Mouse (Mus musculus) kidney, postnatal 4 days (tissue): ENCODE results near the gene Ctu1.
"Not testable (repeated sequence)": the region's sequence is repeated elsewhere in the genome, so short reads cannot be mapped to it uniquely, and the experiment has no call there.

ENCODE experiments used
- DNase-seq, 2 experiments: peaks; one replicate each; pipeline ENCODE4 v3.0.0; 2021; ENCODE audit warnings: mixed read lengths in 2 of 2

The Ctu1 gene

DNA sequence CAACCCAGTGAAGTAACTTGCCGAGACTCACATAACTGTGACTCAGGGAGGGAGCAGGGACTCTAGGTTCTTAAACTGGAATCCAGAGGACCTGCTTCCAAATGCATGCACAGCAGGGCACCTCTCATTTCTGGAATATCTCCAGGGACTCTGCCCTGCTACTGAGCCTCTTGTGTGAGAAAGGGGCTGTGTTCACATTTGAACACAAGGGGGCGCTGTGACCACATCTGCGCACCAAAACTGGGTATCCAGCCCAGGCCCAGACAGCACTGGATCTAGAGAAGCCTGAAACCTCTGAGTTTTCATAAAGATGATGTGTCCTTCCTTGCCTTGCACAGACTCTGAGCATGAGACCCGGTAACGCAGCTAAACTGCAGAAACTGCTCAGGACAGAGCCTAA, 9.1 kb downstream of the Ctu1 start:
- peak; percentile 81 for DNase-seq

DNA sequence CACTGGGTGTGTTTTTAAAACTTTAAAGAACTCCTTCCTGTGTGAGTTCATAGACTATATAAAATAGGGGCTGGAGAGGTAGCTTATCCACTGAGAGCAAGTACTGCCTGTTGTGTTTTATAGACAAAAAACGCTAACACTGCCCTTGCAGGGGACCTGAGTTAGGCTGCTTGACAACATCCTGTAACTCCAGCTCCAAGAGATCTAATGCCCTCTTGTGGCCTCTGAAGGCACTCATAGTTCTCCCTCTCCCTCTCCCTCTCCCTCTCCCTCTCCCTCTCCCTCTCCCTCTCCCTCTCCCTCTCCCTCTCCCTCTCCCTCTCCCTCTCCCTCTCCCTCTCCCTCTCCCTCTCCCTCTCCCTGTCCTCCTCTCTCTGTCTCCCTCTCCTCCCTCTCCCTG, 10.7 kb downstream of the Ctu1 start:
- not testable (repeated sequence) for DNase-seq

- no peak for DNase-seq
Measured at GRCm38 (mm10) chr7:43685088-43685487, 13.3 kb downstream of the Ctu1 start.

DNA sequence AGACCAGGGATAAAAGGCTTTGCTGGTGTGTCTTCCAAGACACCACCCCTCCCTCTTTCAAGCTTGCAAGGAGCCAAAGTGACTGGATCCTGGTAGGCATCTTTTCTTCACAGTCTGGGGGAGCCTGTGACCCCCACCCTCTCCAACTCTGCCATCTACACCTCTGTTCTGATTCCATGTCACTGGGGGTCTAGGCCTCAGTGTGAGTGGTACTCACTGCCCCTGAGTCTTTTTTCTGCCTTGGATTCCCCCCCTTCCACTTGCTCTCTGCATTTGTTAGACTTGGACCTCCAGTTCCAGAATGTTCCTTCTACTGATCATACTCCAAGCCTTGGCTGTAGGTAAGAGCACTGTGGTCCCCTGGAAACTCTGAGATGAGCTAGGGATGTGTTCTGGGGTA, 18.3 kb downstream of the Ctu1 start, which contains the start of gene Klk14:
Gene Klk14 (plus strand): TSS at position 301 of the 400 bp plus-strand sequence.
- DNase-seq, result no peak

DNA sequence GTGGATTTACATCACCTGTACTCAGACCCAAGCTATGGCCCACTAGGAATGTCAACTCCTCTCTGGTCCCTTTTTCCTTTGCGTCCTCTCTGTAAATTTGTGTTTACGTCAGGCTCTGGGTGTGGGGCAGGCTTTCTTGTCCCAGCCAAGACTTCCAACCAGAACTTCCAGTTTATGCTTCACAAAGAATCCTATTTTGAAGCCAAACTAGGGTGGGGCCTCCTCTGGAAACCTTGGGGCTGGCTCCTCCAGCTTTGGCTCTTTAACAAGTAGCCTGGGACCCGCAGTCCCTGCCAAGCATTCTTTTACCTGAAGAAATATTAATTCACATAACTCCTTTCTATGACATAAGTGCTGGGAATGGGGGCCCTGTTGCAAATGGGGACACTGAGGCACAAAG, 38.2 kb downstream of the Ctu1 start:
- DNase-seq, result no peak

DNA sequence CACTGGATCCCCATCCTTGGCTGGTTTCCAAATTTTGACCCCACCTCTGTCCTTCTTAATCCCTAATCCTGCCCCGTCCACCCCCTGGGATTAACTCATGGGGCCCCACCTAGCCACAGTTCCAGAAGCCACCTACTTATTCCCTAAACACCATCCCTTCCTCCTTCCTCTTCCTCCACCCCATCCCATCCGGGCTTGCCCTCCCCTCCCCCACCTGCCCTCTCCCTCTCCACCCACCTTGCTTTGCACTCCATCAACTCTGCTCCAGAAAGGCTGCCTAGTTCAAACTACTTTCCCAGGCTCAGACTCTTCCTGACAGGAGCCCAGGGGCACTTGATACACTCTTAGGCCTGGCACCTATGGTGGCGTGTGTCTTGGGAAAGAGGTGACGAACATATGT, 40.5 kb downstream of the Ctu1 start, which contains the start of gene Klk13:
Gene Klk13 (plus strand): TSS at position 301 of the 400 bp plus-strand sequence.
- DNase-seq, result no peak

DNA sequence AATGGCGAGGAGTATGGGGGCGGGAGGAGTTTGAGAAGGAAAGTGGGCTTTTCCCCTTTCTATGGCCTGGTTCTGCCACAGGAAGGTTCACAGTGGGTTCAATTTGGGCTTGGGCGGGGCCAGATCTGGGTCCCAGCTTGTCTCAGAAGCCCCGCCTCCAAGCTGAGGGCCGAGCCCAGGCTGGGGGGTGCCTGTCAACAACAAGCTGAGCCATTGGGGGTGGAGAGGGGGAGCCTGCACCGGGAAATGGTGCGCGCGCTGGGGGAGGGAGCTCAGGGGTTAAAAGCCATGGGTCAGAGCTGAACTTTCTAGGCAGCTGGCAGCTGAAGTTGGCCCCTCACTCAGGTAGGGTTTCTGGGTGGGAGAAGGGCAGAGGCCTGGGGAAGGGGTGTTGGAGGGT, 41.1 kb downstream of the Ctu1 start:
- peak; percentile 4 to 17 for DNase-seq

- DNase-seq, result no peak
Measured at GRCm38 (mm10) chr7:43713741-43714351, 42.0 kb downstream of the Ctu1 start.
